Mouse (Mus musculus): ENCODE results near the gene Cab39. TPM values are rescaled to one million over a fixed set of nuclear protein-coding genes. Genes with fewer than 3 reads are reported as not detected.

The Cab39 gene
- polyA plus RNA-seq, 1 experiment from 2014 or later, result 24.1 TPM

DNA sequence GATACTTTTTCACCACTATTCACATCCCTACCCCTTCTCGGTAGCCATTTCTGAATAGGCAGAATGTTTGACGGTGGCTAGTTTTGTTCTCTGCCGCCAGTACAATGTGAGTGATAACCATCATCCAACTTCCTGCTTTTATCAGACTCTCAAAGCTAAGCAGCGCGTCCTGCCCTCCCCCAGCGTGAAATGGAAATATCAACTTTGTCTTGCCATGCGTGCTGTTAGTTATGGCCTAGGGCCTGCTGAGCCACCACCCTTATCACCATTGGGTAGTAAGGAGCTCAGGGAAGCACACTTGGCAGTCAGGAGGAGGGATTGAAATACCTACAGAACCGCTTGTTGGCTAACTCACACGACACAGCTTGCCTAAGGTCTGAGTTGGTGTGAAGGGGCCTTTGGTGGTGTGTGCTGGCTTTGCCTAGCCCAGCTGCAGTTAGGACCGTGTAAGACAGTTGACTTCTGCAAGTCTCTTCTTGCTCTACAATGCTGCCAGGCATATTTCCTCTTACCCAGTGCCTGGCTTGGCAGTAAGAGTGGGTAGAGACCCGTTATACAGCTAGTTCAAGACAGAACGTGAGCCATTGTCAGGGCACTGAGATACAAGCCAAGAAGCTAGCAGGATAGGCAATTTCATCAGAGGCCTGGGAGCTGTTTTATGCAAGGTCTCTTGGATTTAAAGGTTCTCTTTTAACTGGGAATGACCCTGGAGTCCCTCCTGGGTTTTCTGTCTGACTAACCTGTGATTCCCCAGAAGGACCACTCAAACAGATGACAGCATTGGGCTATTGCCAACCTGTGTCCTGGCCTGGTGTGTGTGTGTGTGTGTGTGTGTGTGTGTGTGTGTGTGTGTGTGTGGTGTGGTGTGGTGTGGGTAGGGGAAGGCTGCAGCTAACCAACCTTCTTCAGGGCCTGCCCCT lies 103.8 kb downstream of the Cab39 start:
- no peaks in the 10 kb centered on the region for H3K36me3 ChIP-seq (ENCODE audit: control insufficient read depth, insufficient read depth)
- no peaks in the 10 kb centered on the region for H3K27me3 ChIP-seq (ENCODE audit: control insufficient read depth, insufficient read depth, low read length)
- H3K4me2 ChIP-seq (ENCODE audit: low read depth, low read length), result peak overlapping the region; percentile 93
- 38% methylated on average over 12 of the region's 12 CpGs for WGBS
- ATAC-seq (replicated peaks; ENCODE audit: extremely low read depth, insufficient read depth, low FRiP score), result no peak
- H3K27ac ChIP-seq (ENCODE audit: low read length), result peak overlapping the region; percentile 83
- H3K4me1 ChIP-seq (ENCODE audit: control insufficient read depth, insufficient read depth, low read length), result peaks cover 71% of the 10 kb centered on the region
- no peak overlapping the region; the same call in 1 of the 2 replicates for H3K9ac ChIP-seq (ENCODE audit: low read length)
- no peak overlapping the region for H3K4me3 ChIP-seq (ENCODE audit: low read length)
- no peaks in the 10 kb centered on the region for H3K9me3 ChIP-seq (replicated peaks; ENCODE audit: control insufficient read depth, low read length)

DNA sequence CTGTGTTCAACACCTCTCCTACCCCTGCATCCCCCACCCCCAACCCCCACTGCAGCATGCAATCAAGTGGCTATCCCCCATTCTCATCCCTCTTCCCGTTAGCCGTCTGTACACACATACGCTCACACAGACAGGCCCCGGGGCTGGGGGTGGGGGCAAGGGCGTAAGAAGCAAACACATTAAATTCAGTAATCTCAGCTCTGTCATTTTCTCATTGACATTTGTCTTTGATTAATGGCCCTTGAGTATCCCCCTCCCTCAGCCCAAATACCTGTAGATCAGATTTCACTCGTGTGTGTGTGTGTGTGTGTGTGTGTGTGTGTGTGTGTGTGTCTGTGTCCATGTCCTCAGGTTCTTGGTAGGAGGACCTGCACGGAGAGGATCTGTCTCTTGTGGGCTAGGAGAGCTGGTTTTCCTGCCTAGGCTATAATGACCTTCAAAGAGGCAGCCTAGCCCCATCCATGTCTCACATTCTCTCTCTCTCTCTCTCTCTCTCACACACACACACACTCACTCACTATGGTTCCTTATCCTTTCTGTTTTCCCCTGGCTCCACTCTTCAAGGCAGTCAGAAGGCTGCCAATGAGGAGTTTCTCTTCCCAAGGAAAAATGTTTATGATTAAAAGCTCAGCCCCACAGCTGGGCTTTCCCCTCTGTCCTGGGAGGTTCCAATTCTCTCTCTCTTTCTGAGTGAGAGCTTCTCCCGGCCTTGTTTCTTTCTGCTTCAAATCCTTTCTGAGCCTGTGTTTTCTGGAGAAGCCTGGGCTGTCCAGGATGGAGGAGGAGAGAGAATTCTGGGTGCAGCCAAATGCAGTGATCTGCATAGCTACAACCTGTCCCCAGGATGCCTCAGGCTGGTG lies 104.9 kb downstream of the Cab39 start:
- H3K9me3 ChIP-seq (replicated peaks; ENCODE audit: control insufficient read depth, low read length), result no peaks in the 10 kb centered on the region
- H3K4me1 ChIP-seq (ENCODE audit: control insufficient read depth, insufficient read depth, low read length), result peaks cover 82% of the 10 kb centered on the region
- no peak for ATAC-seq (replicated peaks; ENCODE audit: extremely low read depth, insufficient read depth, low FRiP score)
- peak overlapping the region; percentile 26 for H3K9ac ChIP-seq (ENCODE audit: low read length)
- H3K36me3 ChIP-seq (ENCODE audit: control insufficient read depth, insufficient read depth), result no peaks in the 10 kb centered on the region
- WGBS, result 34% methylated on average over 8 of the region's 8 CpGs
- peak overlapping the region; percentile 43 for H3K27ac ChIP-seq (ENCODE audit: low read length)
- H3K4me3 ChIP-seq (ENCODE audit: low read length), result no peak overlapping the region
- no peaks in the 10 kb centered on the region for H3K27me3 ChIP-seq (ENCODE audit: control insufficient read depth, insufficient read depth, low read length)
- peak overlapping the region; percentile 31; the same call in 1 of the 2 replicates for H3K4me2 ChIP-seq (ENCODE audit: low read depth, low read length)

DNA sequence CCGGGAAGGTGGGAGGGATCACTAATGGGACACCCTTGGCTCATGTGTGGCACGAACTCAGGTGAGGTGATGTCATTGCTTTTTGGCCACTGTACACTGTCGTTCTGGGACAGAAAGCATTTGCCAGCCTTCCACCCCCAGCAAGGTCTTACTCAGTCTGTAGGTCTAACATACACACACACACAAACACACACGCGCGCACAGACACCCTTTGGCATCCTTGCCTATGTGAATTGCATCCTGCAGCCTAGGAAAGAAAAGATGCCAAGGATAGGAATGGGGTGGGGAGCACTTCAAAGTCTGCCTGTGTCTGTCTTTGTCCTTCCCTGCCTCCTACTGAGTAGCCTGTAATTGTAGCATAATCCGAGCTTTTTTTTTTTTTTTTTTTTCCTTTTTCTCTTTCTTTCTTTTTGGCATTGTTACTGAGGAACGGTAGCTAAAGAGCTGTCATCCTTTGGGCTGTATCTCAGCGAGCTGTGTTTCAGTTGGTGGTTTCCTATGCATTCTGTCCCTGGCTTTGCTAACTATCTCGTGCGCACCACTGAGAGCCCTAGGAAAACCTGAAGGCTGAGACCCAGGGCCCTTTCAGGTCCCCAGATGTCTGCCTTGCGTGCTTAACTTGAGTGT lies 105.6 kb downstream of the Cab39 start:
- Histone ChIP-seq H3K36me3 (ENCODE audit: control insufficient read depth, insufficient read depth) (peaks cover 6% of the 10 kb centered on the region), H3K4me1 (ENCODE audit: control insufficient read depth, insufficient read depth, low read length) (peaks cover 80% of the 10 kb centered on the region), H3K27ac (ENCODE audit: low read length) (peak overlapping the region; percentile 43), H3K4me2 (ENCODE audit: low read depth, low read length) (peak overlapping the region; percentile 31; the same call in 1 of the 2 replicates), H3K9ac (ENCODE audit: low read length) (peak overlapping the region; percentile 21), H3K27me3 (ENCODE audit: control insufficient read depth, insufficient read depth, low read length) (no peaks in the 10 kb centered on the region), H3K4me3 (ENCODE audit: low read length) (no peak overlapping the region), H3K9me3 (replicated peaks; ENCODE audit: control insufficient read depth, low read length) (no peaks in the 10 kb centered on the region)
- 56% methylated on average over 12 of the region's 12 CpGs for WGBS
- ATAC-seq (replicated peaks; ENCODE audit: extremely low read depth, insufficient read depth, low FRiP score), result no peak

DNA sequence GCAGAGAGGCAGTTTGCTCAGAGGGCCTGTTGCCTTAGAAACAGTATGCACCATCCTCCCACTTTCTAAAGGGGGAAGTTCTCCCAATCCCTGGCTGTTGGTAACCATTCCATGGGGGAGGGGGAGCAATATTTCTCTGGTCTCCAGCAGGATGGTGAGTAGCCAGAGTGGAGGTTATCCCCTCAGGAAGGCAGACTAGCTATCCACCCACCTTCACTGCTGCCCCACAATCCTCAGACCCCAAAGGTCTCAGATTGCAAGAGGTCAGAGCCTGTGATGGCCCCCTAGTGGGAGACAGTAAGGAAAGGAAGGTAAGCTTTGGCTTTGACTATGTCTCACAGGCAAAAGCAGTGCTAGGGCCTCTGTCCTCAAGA lies 106.1 kb downstream of the Cab39 start:
- ATAC-seq (replicated peaks; ENCODE audit: extremely low read depth, insufficient read depth, low FRiP score), result no peak
- H3K4me2 ChIP-seq (ENCODE audit: low read depth, low read length), result no peak overlapping the region
- H3K9me3 ChIP-seq (replicated peaks; ENCODE audit: control insufficient read depth, low read length), result no peaks in the 10 kb centered on the region
- H3K9ac ChIP-seq (ENCODE audit: low read length), result no peak overlapping the region
- H3K36me3 ChIP-seq (ENCODE audit: control insufficient read depth, insufficient read depth), result peaks cover 10% of the 10 kb centered on the region
- 0 out of 2 replicates have a peak overlapping the region, but pooled peaks have one; percentile 9 for H3K27ac ChIP-seq (ENCODE audit: low read length)
- H3K4me1 ChIP-seq (ENCODE audit: control insufficient read depth, insufficient read depth, low read length), result peaks cover 77% of the 10 kb centered on the region
- H3K4me3 ChIP-seq (ENCODE audit: low read length), result no peak overlapping the region
- H3K27me3 ChIP-seq (ENCODE audit: control insufficient read depth, insufficient read depth, low read length), result no peaks in the 10 kb centered on the region

DNA sequence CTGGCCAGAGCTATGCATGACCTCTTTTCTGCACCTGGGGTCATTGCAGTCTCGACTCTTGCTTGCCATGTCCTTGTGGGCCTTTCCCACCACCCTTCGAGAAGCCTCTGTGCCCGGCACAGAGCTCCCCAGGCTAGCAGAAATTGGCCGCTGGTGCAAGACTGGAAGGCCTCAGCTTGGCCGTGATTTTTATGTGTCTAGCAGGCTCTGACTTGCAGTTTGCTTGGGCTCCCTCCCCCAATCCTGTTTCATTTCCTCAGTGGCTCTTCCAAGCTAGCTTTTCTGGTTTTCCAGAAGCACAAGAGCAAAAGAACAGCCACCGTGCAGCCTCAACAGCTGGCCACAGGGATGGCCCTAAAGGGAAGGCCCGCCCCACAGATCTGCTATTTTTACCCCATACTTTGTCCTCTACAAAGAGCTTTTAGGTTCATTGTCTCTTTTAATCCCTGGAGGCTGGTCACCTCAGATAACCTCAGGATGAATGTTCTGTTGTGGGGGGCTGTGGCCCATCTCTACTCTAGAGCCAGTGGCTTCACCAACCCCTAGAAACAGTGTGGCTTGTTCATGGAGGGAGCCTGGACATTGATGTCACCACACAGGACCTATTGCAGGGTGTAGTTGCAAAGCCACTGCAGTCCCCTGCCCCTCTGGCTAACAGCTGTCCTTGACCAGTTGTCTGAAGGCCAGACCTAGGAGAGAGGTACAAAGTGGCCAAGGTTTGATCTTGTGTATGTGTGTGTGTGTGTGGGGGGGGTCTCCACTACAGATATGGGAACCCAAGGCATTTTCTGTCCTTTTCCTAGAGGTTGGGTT lies 107.5 kb downstream of the Cab39 start:
- peaks cover 79% of the 10 kb centered on the region for H3K4me1 ChIP-seq (ENCODE audit: control insufficient read depth, insufficient read depth, low read length)
- H3K27ac ChIP-seq (ENCODE audit: low read length), result peak overlapping the region; percentile 77
- no peaks in the 10 kb centered on the region for H3K9me3 ChIP-seq (replicated peaks; ENCODE audit: control insufficient read depth, low read length)
- no peak overlapping the region for H3K4me3 ChIP-seq (ENCODE audit: low read length)
- peaks cover 23% of the 10 kb centered on the region for H3K36me3 ChIP-seq (ENCODE audit: control insufficient read depth, insufficient read depth)
- H3K4me2 ChIP-seq (ENCODE audit: low read depth, low read length), result 0 out of 2 replicates have a peak overlapping the region, but pooled peaks have one; percentile 0
- H3K9ac ChIP-seq (ENCODE audit: low read length), result no peak overlapping the region
- no peak for ATAC-seq (replicated peaks; ENCODE audit: extremely low read depth, insufficient read depth, low FRiP score)
- H3K27me3 ChIP-seq (ENCODE audit: control insufficient read depth, insufficient read depth, low read length), result no peaks in the 10 kb centered on the region
- WGBS, result 41% methylated on average over 7 of the region's 7 CpGs

Small RNA genes within 50 kb of the gene (microRNA-seq; reads per million reads assigned to microRNA genes)
- gene Gm25472 (not detected), gene Mir8096 (not detected)

Other genes starting within 250 kb of the Cab39 start
- gene G530012D18Rik, start 217.8 kb upstream of the Cab39 start, polyA plus RNA-seq (2015; fragmentation: Nextera tagmentation; extraction: Ambion mirVana), result not detected in 2 replicates
- 6.3 and 14.1 TPM in 2 replicates for gene Sp110, start 194.6 kb upstream of the Cab39 start, polyA plus RNA-seq (2015; fragmentation: Nextera tagmentation; extraction: Ambion mirVana)
- gene Sp140, start 193.1 kb upstream of the Cab39 start, polyA plus RNA-seq (2015; fragmentation: Nextera tagmentation; extraction: Ambion mirVana), result 3.1 and 3.2 TPM in 2 replicates
- 4.8 and 9.9 TPM in 2 replicates for gene Sp100, start 143.5 kb upstream of the Cab39 start, polyA plus RNA-seq (2015; fragmentation: Nextera tagmentation; extraction: Ambion mirVana)
- 0.86 and 2.6 TPM in 2 replicates for gene A630001G21Rik, start 14.8 kb upstream of the Cab39 start, polyA plus RNA-seq (2015; fragmentation: Nextera tagmentation; extraction: Ambion mirVana)
- 188 TPM in 2 replicates for gene Itm2c, start 100.8 kb downstream of the Cab39 start, polyA plus RNA-seq (2015; fragmentation: Nextera tagmentation; extraction: Ambion mirVana)
- gene 4933407L21Rik, start 135.0 kb downstream of the Cab39 start, polyA plus RNA-seq (2015; fragmentation: Nextera tagmentation; extraction: Ambion mirVana), result 0.09 and 0.21 TPM in 2 replicates
- 0.09 and 0.18 TPM in 2 replicates for gene Gpr55, start 167.6 kb downstream of the Cab39 start, polyA plus RNA-seq (2015; fragmentation: Nextera tagmentation; extraction: Ambion mirVana)
- not detected in 2 replicates for gene Spata3, start 223.4 kb downstream of the Cab39 start, polyA plus RNA-seq (2015; fragmentation: Nextera tagmentation; extraction: Ambion mirVana)